Mouse (Mus musculus) testis, postnatal 10 days (tissue): Measurements from ENCODE around the gene B4galt4.

Experiments used
- DNase-seq: peaks from one replicate; pipeline ENCODE4 v3.0.0; 2021; ENCODE audit warnings: low spot score

Gene B4galt4

DNA sequence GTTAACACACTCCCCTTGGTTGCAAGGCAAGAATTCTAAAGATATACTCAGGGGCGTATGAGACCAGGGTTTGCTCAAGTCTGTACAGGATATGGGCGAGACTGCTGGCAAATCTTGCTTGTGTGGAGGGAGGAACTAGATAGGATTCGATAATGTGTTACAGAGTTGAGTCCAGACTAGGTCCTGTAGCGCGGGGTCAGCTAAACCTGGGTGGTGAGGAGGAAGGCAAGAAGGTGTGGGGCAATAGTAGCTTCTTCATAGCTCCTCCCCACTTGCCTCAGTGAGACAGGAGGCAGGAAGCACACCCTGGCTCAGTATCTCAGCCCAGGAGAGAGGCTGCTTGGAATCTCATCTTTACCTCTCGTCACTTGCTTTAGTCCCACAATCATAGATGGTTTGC is 12.9 kb upstream of the B4galt4 start:
- no peak for DNase-seq

DNA sequence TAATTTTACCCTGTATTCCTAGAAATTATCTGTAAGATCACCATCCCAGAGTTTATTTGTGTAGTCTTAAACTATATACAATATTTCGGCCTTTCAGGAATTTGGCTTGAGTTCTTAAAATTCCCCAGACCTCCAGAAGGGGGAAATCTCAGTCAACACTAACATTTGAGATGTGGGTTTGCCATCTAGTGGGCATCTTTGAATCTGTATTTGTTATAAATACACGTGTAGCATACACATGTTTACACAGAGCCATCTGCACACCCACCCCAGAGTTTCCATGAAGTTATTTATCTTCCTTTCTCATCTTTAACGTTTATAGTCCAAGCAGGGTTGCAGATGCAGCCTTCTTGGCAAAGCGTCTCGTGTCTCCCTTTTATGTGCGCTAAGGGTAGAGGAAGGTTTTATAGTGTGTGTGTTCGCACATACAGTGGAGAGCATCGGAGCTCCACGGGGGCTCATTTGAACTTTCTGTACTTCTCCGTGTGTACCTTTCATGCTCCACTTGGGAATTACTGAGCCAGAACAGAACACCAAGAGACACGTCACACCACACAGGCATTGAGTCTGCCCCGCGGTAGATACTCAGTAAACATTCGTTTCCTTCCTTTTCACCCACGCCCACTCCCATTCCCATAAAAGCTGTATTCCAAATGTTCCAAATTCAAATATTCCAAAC is 12.3 kb upstream of the B4galt4 start:
- DNase-seq, result no peak

GRCm38 (mm10) chr16:38730921-38731320 is 11.1 kb upstream of the B4galt4 start:
- no peak for DNase-seq

DNA sequence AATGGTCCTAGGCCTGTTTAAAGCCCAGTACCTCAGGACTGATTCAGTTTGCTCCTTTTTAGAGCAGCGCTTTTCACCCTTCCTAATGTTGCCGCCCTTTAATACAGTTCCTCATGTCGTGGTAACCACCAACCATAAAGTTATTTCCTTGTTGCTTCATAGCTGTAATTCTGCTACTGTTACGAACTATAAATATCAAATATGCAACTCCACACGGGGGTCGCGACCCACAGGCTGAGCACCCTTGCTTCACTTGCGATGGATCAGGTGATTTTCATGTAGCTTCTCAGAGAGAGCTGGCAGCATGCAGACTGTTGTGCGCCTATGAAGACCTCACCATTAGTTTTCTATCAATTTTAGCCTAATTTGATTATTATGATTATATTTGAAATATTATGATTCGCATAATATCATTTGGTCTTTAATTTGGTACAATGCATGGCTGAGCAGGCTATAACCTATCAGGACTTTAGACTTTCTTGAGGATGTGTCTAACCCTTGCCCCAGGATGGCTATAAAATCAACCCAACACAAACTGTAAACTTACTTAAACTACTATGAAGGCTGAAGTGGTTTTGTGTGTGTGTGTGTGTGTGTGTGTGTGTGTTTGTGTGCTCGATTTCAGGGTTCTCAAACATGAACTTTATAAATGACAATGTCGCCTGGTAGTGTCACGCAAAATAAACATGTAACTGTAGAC is 710 bp upstream of the B4galt4 start:
- DNase-seq, result no peak

DNA sequence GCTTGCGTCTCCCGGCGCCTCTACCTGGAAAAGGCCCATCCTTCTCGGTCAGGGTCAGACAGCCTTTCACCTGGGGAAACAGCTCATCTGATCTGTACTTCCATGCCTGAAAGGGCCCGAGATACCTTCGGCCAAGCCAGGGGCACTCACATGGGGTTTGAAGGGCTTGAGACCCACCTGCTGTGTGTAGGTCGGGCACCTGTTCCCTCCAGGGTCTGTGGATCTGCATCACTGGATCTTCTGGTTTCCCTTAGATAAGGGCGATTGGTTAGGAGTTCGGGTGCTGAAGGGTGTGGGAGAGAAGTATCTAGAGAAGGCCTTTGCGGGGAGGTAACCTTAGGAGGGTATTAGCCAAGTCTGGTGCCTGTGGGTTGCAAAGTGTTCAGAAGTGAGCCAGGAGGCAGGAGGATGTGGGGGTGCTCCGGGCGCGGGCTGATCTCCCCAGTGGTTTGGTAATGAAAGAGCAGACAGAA is 631 bp downstream of the B4galt4 start:
- DNase-seq, result no peak

- no peak for DNase-seq
These were observed 2.0 kb downstream of the B4galt4 start for GRCm38 (mm10) chr16:38743941-38744673.

GRCm38 (mm10) chr16:38750803-38751202 is 8.7 kb downstream of the B4galt4 start:
- no peak for DNase-seq

GRCm38 (mm10) chr16:38753631-38754030 is 11.6 kb downstream of the B4galt4 start:
- DNase-seq, result no peak

DNA sequence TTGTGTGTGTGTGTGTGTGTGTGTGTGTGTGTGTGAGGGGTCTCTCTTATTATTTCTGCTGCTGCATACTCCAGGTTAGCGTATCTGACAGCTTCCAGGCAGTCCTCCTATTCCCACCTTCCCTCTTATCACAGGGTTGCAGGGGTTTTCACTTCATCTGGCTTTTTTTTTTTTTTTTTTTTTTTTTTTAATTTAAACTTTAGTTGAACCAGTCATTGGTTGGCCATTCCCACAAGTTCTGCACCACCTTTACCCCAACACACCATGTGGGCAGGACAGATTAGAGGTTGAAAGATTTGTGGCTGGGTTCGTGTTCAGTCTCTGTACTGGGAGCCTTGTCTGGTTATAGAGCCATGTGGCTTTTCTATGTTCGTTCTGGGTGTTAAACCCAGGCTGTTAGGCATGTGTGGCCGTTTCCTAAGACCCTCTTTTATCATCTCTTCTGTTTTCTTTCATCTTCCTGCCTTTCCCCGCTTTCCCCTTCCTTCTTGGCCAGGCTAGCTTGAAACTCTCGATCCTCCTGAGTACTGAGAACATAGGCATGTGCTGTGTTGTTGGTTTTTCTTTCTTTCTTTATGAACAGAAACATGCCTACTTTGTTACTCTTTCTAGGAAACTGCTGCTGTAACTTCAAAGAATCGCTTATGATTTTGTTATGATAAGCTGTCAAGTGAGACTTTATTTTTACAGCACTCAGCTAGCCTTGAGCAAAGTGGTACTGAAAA is 13.6 kb downstream of the B4galt4 start:
- DNase-seq, result peak; percentile 11

- DNase-seq, result no peak
These were observed 14.1 kb downstream of the B4galt4 start for GRCm38 (mm10) chr16:38756177-38756503.

DNA sequence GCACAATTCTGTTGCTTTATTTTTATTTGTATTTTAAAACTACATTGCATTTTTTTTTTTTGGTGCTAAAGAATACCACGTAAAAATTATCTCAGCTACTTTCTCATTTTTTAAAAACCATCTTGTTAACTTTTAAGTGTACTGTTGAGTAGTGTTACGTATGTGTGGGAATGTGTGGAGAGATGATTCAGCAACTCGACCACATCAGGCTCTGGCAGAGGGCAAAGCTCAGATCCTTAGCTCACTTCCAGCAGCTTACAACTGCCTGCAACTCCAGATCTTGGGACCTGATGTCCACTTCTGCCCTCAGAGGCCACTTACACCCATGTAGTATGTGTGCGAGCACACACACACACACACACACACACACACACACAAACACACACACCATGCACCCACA is 14.5 kb downstream of the B4galt4 start:
- DNase-seq, result peak; percentile 20

DNA sequence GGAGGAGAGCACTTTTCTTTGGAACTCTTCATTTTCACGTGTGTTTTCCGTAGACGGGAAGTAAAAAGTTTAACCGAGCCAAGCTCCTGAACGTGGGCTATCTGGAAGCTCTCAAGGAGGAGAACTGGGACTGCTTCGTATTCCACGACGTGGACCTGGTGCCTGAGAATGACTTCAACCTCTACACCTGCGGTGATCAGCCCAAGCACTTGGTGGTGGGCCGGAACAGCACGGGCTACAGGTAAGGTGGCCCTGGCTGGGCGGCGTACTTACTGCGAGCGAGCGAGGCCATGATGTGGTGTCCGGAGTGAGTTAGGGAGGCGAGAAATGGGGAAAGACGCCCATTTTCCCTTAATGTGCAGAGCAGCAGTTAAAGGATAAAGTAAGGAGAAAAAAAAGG is 15.6 kb downstream of the B4galt4 start:
- peak; percentile 41 for DNase-seq

- peak; percentile 38 for DNase-seq
These were observed 16.2 kb downstream of the B4galt4 start for GRCm38 (mm10) chr16:38758104-38758861.

DNA sequence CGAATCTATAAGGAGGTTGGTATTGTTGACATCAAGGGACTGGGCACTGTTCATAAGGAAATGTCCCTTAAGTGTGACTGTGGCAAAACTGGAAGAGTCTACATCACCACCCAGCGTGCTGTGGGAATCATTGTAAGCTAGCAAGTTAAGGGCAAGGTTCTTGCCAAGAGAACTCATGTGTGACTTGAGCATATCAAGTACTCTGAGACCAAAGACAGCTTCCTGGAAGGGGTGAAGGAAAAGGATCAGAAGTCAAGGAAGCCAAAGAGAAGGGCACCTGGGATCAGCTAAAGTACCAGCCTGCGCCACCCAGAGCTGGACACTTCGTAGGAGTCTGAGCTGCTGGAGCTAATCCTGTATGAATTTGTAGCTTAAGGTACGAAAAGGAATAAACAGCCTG is 18.2 kb downstream of the B4galt4 start:
- peak; percentile 19 for DNase-seq

DNA sequence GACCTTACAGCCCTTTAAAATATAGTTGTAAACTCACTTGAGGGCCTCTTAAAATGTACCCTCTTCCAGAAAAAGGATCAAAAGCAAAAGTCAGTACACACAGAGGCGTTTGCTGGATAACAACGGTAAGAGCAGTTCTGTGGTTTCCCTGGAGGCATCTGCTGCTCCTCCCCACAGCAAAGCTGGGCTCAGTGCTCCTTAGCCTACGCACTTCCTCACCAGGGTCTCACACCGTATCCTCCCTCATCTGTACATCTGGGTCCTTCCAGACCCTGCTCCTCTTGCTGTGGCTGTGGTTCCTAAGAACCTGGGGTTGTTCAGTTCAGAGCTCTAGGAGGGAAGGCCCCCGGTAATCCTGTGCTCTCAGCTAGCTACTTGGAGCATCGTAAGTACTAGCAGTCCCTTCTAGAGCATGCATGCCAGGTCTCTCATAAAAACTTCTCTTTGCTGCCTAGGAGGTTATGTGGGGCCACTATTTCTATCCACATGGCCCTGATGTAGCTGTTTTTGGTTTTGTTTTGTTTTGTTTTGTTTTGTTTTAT is 18.8 kb downstream of the B4galt4 start:
- peak; percentile 21 for DNase-seq

- DNase-seq, result no peak
These were observed 19.9 kb downstream of the B4galt4 start for GRCm38 (mm10) chr16:38761972-38762371.

DNA sequence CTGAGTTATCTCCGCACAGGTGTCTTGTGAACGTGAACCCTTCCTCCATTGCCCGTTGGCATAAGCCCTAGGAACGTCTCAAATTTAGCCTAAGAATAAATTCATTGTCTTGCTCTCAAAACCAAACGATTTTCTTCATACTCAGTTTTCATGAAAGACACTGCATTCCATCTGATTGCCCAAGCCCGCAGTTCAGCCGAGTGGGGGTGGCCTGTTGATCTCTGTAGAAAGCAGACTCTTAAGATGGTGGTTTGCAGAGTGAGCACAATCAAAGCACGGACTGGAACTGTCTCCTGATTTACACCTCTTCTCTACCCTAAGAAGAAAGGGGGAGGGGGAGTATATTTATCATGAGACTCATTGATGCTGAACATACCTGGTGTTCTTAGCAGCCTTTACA is 20.3 kb downstream of the B4galt4 start:
- no peak for DNase-seq

GRCm38 (mm10) chr16:38763508-38763907 is 21.4 kb downstream of the B4galt4 start:
- no peak for DNase-seq

GRCm38 (mm10) chr16:38766671-38767070 is 24.6 kb downstream of the B4galt4 start:
- no peak for DNase-seq

- no peak for DNase-seq
These were observed 25.7 kb downstream of the B4galt4 start for GRCm38 (mm10) chr16:38767761-38768160.

DNA sequence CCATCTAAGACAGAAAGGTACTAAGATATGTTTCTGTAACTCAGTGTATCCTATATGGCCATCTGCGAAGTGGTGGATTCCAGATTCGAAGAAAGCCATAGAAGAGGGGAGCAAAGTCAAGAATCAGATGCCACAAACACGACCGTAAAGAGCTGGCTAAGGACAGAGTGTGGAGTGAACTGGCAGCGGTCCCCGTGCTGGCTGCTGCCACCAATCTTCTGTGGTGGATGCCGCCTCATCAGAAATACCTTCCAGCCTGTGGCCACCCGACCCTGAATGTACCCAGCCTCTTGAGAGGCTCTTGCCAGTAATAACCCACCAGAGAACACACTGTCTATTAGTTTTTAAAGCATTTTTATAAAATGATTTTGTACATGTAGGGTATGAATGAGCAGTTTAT is 26.3 kb downstream of the B4galt4 start:
- no peak for DNase-seq
